Mouse (Mus musculus) heart, postnatal 4 days (tissue): ENCODE data around the gene Zar1. TPM values are rescaled to one million over a fixed set of nuclear protein-coding genes. Genes with fewer than 3 reads are reported as not detected.

Experiments used
- total RNA-seq, 2 experiments: library from RNA; stranded (reverse); gene quantifications; 2 replicates each; pipeline ENCODE4 v1.2.3; 2021

Gene Zar1
- total RNA-seq, 2 experiments from 2014 or later = not detected

Other genes with a start within 250 kb of the Zar1 start
- gene Corin, start 76.8 kb downstream of the Zar1 start, total RNA-seq = 10 to 100 TPM; 57.1 to 57.8 TPM
- gene Nfxl1, start 21.6 kb downstream of the Zar1 start, total RNA-seq = 10 to 100 TPM; 10.3 to 11.5 TPM
- gene Gm5868, start 6.3 kb upstream of the Zar1 start, total RNA-seq = not detected
- not detected for gene Cnga1, start 63.0 kb upstream of the Zar1 start, total RNA-seq
- under 1 TPM in 1 of 2 experiments, not detected in 1; 0.07 TPM for gene Nipal1, start 66.5 kb upstream of the Zar1 start, total RNA-seq
- under 1 TPM; 0.23 to 0.45 TPM for gene Txk, start 171.5 kb upstream of the Zar1 start, total RNA-seq